Mouse (Mus musculus) adrenal gland, postnatal 4 days (tissue): ENCODE measurements around the gene Gzmd. TPM values are rescaled to one million over a fixed set of nuclear protein-coding genes. Genes with fewer than 3 reads are reported as not detected.

Experiments
- DNase-seq, 2 experiments: peaks; one replicate each; pipeline ENCODE4 v3.0.0; 2021 to 2022; ENCODE audit warnings: low spot score in 2 of 2, mixed read lengths in 2 of 2
- microRNA-seq: library from miRNA; unstranded; fragments of <30 nt; microRNA quantifications from one replicate; pipeline ENCODE4 v1.2.0, GENCODE M21; 2021
- total RNA-seq, 2 experiments: library from RNA; stranded (reverse); gene quantifications; 2 replicates each; pipeline ENCODE4 v1.2.3; 2021

The Gzmd gene
- total RNA-seq, 2 experiments from 2014 or later: not detected

GRCm38 (mm10) chr14:56085167-56085566 is 47.2 kb downstream of the Gzmd start, which contains the start of gene Mcpt8:
Gene Mcpt8 (minus strand): TSS chr14:56085273.
- DNase-seq: no peak

- DNase-seq: no peak
These were observed 50.4 kb downstream of the Gzmd start for GRCm38 (mm10) chr14:56082016-56082415.

Small RNA genes lying within 50 kb of the gene (microRNA-seq; reads per million reads assigned to microRNA genes)
- gene Mir6949: not detected

Other genes starting within 250 kb of the Gzmd start
- under 1 TPM; 0.39 to 0.76 TPM for gene Cbln3, start 248.2 kb downstream of the Gzmd start, total RNA-seq
- 10 to 100 TPM; 29.7 to 29.9 TPM for gene Khnyn, start 247.7 kb downstream of the Gzmd start, total RNA-seq
- gene Sdr39u1, start 232.3 kb downstream of the Gzmd start, total RNA-seq: 10 to 100 TPM; 65.3 to 71.9 TPM
- gene Cma1, start 187.9 kb downstream of the Gzmd start, total RNA-seq: 10 to 100 TPM; 10.4 to 19.2 TPM
- gene Cma2, start 181.6 kb downstream of the Gzmd start, total RNA-seq: under 1 TPM; 0.62 to 0.76 TPM
- not detected for gene Mcpt1, start 114.6 kb downstream of the Gzmd start, total RNA-seq
- gene Mcpt9, start 102.1 kb downstream of the Gzmd start, total RNA-seq: not detected
- not detected for gene Mcpt2, start 90.6 kb downstream of the Gzmd start, total RNA-seq
- gene Mcpt4, start 70.3 kb downstream of the Gzmd start, total RNA-seq: 1 to 10 TPM; 4.3 to 8.3 TPM
- 1 to 10 TPM in 1 of 2 experiments, not detected in 1; 1.2 TPM for gene Mcpt8, start 47.3 kb downstream of the Gzmd start, total RNA-seq
- gene Ctsg, start 30.0 kb downstream of the Gzmd start, total RNA-seq: 1 to 10 TPM in 1 of 2 experiments, under 1 TPM in 1; 0.90 to 2.5 TPM
- not detected for gene Gzme, start 12.0 kb downstream of the Gzmd start, total RNA-seq
- not detected for gene Gzmg, start 27.0 kb upstream of the Gzmd start, total RNA-seq
- not detected for gene Gzmn, start 42.0 kb upstream of the Gzmd start, total RNA-seq
- not detected for gene Gzmf, start 78.8 kb upstream of the Gzmd start, total RNA-seq
- gene Gzmc, start 102.0 kb upstream of the Gzmd start, total RNA-seq: not detected
- under 1 TPM; 0.28 to 0.51 TPM for gene Gzmb, start 129.7 kb upstream of the Gzmd start, total RNA-seq
- 1 to 10 TPM in 1 of 2 experiments, under 1 TPM in 1; 0.23 to 4.1 TPM for gene Atp12a, start 232.5 kb upstream of the Gzmd start, total RNA-seq